Mouse (Mus musculus) forebrain, embryonic 12.5 days (tissue): ENCODE measurements around the gene Zfp981. TPM values are rescaled to one million over a fixed set of nuclear protein-coding genes. Genes with fewer than 3 reads are reported as not detected.
"Not testable (repeated sequence)": the region's sequence is repeated elsewhere in the genome, so short reads cannot be mapped to it uniquely, and the experiment has no call there.

ENCODE experiments used
- ATAC-seq: fragments of 200-750 bp; cut with Nextera tagmentation; 2 replicates; pipeline ENCODE4 v1.8.0; 2017; ENCODE audit warnings: moderate TSS enrichment; ENCODE audit not compliant: low FRiP score
- H3K27ac ChIP-seq: fragments of 300-500 bp; sonication (generic); 2 replicates; pipeline ENCODE4 v1.5.1; 2016; ENCODE audit warnings: mild to moderate bottlenecking
- H3K27me3 ChIP-seq: fragments of 300-500 bp; sonication (generic); 2 replicates; pipeline ENCODE4 v1.6.1; 2016; ENCODE audit warnings: mild to moderate bottlenecking
- H3K36me3 ChIP-seq: fragments of 300-500 bp; sonication (generic); replicated peaks from 2 replicates; pipeline ENCODE4 v1.6.1; 2016; ENCODE audit warnings: mild to moderate bottlenecking
- H3K4me1 ChIP-seq: fragments of 300-500 bp; sonication (generic); 2 replicates; pipeline ENCODE4 v1.6.1; 2016
- H3K4me2 ChIP-seq: fragments of 300-500 bp; sonication (generic); 2 replicates; pipeline ENCODE4 v1.6.1; 2016; ENCODE audit warnings: mild to moderate bottlenecking, moderate library complexity
- H3K4me3 ChIP-seq: fragments of 300-500 bp; sonication (generic); replicated peaks from 2 replicates; pipeline ENCODE4 v1.5.1; 2016; ENCODE audit warnings: mild to moderate bottlenecking
- H3K9ac ChIP-seq: fragments of 300-500 bp; sonication (generic); 2 replicates; pipeline ENCODE4 v1.6.1; 2016; ENCODE audit warnings: mild to moderate bottlenecking
- H3K9me3 ChIP-seq: fragments of 300-500 bp; sonication (generic); 2 replicates; pipeline ENCODE4 v1.6.1; 2016
- WGBS: fragments of 180-500 bp; shearing (Covaris S2); methylation state at CpG from one replicate; pipeline ENCODE4 v1.1.7; 2016; 5-methylcytosine and 5-hydroxymethylcytosine counted together
- polyA plus RNA-seq: library from polyadenylated mRNA; unstranded; fragments of >200 nt; fragmentation: Nextera tagmentation; extraction: Ambion mirVana; gene quantifications from 2 replicates; pipeline ENCODE4 v1.2.1, GENCODE M21; 2016

Gene Zfp981
- polyA plus RNA-seq, 1 experiment from 2014 or later, result 0.09 TPM

DNA sequence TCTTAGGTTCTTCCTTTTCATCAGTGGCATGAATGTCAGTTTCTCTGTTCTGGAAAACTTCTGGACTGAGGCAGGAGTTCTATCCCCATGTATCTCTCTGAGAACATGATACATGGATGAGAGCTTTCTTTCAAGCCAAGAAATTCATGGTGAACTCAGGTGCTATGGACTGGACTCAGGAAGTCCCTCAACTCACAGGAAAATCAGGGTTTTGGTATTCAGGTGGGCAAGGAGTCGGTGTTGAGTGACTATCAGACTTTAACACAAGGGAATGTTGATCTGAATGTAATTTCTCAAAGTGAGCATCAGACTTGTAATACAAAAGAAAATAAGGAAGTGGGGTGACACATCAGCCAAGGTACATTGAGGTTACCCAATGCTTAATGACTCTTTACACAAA is 9.8 kb upstream of the Zfp981 start:
- H3K27ac ChIP-seq, H3K4me2 ChIP-seq, H3K9ac ChIP-seq, H3K27me3 ChIP-seq, H3K4me1 ChIP-seq, H3K4me3 ChIP-seq, H3K36me3 ChIP-seq: not testable (repeated sequence)
- WGBS, result 88% methylated on average over 1 of the region's 1 CpGs
- H3K9me3 ChIP-seq, result peaks cover 57% of the 10 kb centered on the region
- 0 out of 2 replicates have a peak, but pooled peaks have one; percentile 27 for ATAC-seq

DNA sequence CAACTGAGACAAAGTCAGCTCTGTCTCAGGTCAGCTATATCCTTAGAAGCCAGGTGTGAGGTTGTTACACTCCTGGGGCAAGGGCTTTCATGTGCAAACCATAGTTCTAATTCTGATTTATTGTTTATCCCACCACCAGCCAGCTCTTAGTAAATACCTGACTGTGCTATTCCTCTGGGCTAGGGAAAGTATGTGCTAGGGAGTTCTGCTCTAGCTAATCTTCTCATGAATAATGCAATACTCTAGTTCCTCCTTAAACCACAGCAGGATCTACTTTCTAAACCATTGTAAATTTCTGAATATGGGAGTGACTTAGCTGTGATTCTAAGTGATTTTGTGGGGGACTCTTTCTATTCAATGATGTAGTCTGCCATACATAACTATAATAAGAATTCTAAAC is 9.4 kb upstream of the Zfp981 start:
- Histone ChIP-seq H3K27ac (no peak overlapping the region), H3K36me3 (no peaks in the 10 kb centered on the region), H3K9me3 (peaks cover 60% of the 10 kb centered on the region), H3K9ac (no peak overlapping the region), H3K4me3 (no peak overlapping the region), H3K4me1 (no peaks in the 10 kb centered on the region), H3K27me3 (no peaks in the 10 kb centered on the region), H3K4me2 (no peak overlapping the region)
- ATAC-seq, result no peak

DNA sequence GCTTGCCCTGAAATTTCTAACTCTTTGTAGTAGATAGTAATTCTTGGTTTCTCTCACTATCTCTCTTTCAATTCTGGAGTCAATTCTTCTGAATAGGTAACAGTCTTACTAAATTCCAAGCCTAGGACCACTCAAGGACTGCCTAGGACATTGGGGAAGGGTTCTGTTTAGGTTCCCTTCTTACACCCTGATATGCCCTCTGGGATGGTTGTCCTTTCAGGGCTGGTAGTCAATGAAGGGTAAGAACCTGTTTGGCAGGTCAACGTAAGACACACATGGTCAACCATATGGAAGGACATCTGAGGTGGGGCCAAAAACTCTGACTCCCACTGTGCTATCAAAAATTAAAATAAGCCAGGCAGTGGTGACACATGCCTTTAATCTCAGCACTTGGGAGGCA is 9.0 kb upstream of the Zfp981 start:
- no peak overlapping the region for H3K4me3 ChIP-seq
- ATAC-seq, result no peak
- H3K27ac ChIP-seq, result no peak overlapping the region
- H3K4me1 ChIP-seq, result no peaks in the 10 kb centered on the region
- H3K9ac ChIP-seq, result no peak overlapping the region
- WGBS, result 50% methylated on average over 1 of the region's 1 CpGs
- H3K36me3 ChIP-seq, result no peaks in the 10 kb centered on the region
- no peak overlapping the region for H3K4me2 ChIP-seq
- peaks cover 62% of the 10 kb centered on the region for H3K9me3 ChIP-seq
- no peaks in the 10 kb centered on the region for H3K27me3 ChIP-seq

DNA sequence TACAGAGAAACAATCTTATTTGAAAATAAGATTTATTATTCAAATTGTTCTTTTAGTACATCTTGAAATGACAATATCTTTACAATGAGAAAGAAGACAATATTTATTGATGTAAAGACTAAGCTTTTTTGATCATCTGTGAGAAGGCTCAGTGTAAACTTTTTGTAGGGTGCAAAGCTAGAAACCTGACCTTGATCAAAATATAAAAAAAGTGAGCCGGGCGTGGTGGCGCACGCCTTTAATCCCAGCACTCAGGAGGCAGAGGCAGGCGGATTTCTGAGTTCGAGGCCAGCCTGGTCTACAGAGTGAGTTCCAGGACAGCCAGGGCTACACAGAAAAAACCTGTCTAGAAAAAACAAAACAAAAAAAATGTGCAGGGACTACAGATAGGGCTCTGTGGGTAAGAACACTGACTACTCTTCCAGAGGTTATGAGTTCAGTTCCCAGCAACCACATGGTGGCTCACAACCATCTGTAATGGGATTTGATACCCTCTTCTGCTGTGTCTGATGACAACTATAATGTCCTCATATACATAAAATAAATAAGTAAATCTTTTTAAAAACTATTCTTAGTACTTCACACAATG is 8.4 kb upstream of the Zfp981 start:
- H3K4me3 ChIP-seq, H3K4me2 ChIP-seq, H3K9ac ChIP-seq, H3K4me1 ChIP-seq, H3K36me3 ChIP-seq, H3K27ac ChIP-seq, H3K27me3 ChIP-seq: not testable (repeated sequence)
- ATAC-seq, result peak; percentile 27; the same call in 1 of the 2 replicates
- H3K9me3 ChIP-seq, result peaks cover 62% of the 10 kb centered on the region
- 86% methylated on average over 6 of the region's 6 CpGs for WGBS

DNA sequence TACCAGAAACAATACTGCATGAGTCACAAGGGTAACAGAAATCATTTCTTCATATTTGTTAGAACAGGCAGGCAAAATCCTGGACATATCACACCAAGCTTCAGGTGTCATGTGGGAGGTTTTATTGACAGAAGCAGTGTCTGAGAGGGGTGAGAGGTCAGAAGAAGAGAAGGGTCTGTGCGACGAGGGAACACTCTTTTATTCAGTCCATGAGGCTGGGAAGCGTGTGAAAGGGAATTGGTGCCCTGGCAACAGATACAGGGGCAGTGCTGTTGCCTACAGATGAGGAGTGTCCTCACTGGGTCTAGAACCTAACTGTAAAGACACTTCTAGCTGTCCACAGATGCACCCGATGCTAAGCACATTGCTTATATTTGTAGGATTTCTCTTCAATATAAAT is 6.8 kb upstream of the Zfp981 start:
- 70% methylated on average over 4 of the region's 4 CpGs for WGBS
- H3K9me3 ChIP-seq, result peaks cover 66% of the 10 kb centered on the region
- no peak overlapping the region for H3K4me3 ChIP-seq
- H3K4me2 ChIP-seq, result no peak overlapping the region
- H3K36me3 ChIP-seq, result no peaks in the 10 kb centered on the region
- ATAC-seq, result no peak
- H3K9ac ChIP-seq, result no peak overlapping the region
- no peaks in the 10 kb centered on the region for H3K27me3 ChIP-seq
- no peaks in the 10 kb centered on the region for H3K4me1 ChIP-seq
- H3K27ac ChIP-seq, result no peak overlapping the region

DNA sequence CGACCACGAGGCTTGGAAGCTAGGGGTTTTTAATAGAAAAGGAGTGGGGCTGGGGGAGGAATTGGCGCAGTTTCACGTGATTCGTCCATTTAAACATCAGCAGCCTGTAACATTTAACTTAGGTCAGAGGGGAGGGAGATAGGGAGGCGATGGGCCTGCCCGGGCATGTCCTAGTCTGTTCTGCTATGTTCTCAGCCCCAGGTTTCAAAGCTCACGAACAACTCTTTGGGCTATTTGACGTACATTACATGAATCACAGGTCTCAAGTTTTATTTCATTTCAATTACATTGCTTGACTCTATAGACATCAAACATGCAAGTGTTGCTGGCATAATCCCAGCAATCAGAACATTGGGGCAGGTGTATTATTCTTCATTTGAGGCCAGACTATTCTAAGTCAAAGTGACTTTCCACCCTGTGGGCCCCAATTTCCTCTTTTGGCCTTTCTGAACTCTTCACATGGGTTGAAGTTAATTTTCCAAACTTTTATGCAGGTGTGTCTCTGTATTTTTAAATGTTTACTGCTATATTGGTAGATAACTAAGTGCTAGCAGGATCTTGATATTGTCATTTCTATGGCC is 4.0 kb upstream of the Zfp981 start:
- not testable (repeated sequence) for H3K9ac ChIP-seq, H3K4me1 ChIP-seq, H3K27ac ChIP-seq, H3K36me3 ChIP-seq, ATAC-seq, H3K27me3 ChIP-seq, H3K4me3 ChIP-seq, H3K4me2 ChIP-seq
- H3K9me3 ChIP-seq, result peaks cover 63% of the 10 kb centered on the region
- WGBS, result 83% methylated on average over 9 of the region's 9 CpGs

DNA sequence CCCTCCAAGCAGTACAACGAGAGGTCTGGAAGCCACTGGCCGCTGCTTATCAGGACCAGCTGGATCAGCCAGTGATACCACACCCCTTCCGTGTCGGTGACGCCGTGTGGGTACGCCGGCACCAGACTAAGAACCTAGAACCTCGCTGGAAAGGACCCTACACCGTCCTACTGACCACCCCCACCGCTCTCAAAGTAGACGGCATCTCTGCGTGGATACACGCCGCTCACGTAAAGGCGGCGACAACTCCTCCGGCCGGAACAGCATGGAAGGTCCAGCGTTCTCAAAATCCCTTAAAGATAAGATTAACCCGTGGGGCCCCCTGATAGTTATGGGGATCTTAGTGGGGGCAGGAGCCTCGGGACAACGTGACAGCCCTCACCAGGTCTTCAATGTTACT is 7.2 kb downstream of the Zfp981 start:
- H3K4me3 ChIP-seq, result not testable (repeated sequence)
- 96% methylated on average over 22 of the region's 24 CpGs for WGBS

DNA sequence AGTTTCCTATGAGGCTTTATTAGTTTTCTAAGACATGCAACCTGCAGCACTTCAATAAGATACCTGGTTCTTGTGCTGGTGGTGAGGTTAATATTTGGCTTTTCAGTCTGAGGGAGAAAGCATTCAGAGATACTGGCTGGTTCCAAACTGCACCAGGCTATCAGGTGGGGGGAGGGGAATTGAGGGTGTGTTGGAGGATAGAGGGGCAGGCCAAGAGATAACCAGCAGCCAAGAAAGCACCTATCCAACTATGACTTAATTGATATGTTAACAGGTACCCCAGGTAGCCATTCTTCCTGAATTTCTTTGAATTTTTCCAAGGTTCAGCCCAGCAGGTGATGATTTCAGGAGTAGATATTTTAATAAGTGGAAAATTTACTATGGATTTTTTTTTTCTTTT is 10.0 kb downstream of the Zfp981 start:
- not testable (repeated sequence) for H3K36me3 ChIP-seq, H3K9ac ChIP-seq, H3K4me3 ChIP-seq, H3K27me3 ChIP-seq, H3K4me2 ChIP-seq, H3K4me1 ChIP-seq, ATAC-seq, H3K27ac ChIP-seq
- H3K9me3 ChIP-seq, result peaks cover 37% of the 10 kb centered on the region

More for the DNA sequence above, 7.2 kb downstream of the Zfp981 start:
- not testable (repeated sequence) for H3K9ac ChIP-seq, H3K27ac ChIP-seq, H3K36me3 ChIP-seq, H3K4me1 ChIP-seq, H3K4me2 ChIP-seq, H3K27me3 ChIP-seq, ATAC-seq
- peaks cover 15% of the 10 kb centered on the region for H3K9me3 ChIP-seq

DNA sequence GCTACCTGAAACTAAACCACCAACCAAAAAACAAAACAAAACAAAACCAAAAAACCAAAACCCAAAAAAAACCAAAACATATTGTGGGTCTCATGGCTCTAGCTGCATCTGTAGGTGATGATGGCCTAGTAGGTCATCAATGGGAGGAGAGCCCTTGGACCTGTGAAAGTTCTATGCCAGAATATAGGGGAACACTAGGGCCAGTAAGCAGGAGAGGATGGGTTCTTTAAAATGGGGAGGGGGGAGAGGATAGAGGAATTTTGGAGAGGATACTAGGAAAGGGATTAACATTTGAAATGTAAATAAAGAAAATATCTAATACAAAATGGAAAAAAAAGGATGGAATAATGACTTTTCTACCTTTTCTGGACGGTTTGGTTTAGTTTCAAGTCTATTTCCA is 14.6 kb downstream of the Zfp981 start:
- Histone ChIP-seq H3K9ac (no peak overlapping the region), H3K36me3 (no peaks in the 10 kb centered on the region), H3K9me3 (peaks cover 72% of the 10 kb centered on the region), H3K4me1 (no peaks in the 10 kb centered on the region), H3K4me2 (no peak overlapping the region), H3K27me3 (no peaks in the 10 kb centered on the region), H3K27ac (no peak overlapping the region), H3K4me3 (no peak overlapping the region)
- no peak for ATAC-seq
- 65% methylated on average over 1 of the region's 1 CpGs for WGBS

DNA sequence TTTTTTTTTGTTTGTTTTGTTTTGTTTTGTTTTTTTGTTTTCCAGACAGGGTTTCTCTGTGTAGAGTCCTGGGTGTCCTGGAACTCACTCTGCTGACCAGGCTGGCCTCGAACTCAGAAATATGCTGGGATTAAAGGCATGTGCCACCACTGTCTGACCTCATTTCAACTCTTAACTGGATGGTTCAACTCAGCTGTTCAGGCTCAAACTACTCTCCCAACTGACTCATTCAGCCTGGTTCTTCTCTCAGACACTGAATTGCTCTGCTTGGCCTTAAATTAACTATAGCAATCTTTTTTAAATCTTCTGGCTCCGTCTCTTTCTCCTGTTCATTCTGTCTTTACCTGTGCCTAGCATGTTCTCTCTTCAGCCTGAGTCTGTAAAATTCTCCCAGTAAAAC is 15.3 kb downstream of the Zfp981 start:
- H3K4me3 ChIP-seq, H3K9ac ChIP-seq, ATAC-seq, H3K36me3 ChIP-seq, H3K4me2 ChIP-seq, H3K27ac ChIP-seq, H3K4me1 ChIP-seq, H3K27me3 ChIP-seq: not testable (repeated sequence)
- WGBS, result 72% methylated on average over 2 of the region's 2 CpGs
- peaks cover 74% of the 10 kb centered on the region for H3K9me3 ChIP-seq

DNA sequence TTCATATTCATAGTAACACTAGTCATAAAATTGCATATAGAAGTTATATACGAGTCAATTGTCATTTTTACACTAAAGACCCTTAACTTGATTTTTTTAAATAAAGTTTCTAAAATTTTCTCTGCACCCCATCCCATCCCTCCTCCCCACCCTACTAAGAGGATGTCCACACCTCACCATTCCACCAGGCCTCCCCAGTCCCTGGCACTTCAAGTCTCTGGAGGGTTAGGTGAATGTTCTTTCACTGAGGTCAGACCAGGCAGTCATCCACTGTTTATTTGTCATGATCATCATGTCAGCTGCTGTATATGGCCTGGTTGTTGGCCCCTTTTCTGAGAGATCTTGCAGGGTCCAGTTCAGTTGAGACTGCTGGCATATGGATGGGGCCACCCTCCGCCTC is 18.9 kb downstream of the Zfp981 start:
- Histone ChIP-seq H3K9ac (no peak overlapping the region), H3K36me3 (no peaks in the 10 kb centered on the region), H3K4me3 (no peak overlapping the region), H3K27me3 (no peaks in the 10 kb centered on the region), H3K9me3 (peaks cover 83% of the 10 kb centered on the region), H3K4me2 (no peak overlapping the region), H3K4me1 (no peaks in the 10 kb centered on the region), H3K27ac (no peak overlapping the region)
- no peak for ATAC-seq
- WGBS, result 86% methylated on average over 2 of the region's 2 CpGs

DNA sequence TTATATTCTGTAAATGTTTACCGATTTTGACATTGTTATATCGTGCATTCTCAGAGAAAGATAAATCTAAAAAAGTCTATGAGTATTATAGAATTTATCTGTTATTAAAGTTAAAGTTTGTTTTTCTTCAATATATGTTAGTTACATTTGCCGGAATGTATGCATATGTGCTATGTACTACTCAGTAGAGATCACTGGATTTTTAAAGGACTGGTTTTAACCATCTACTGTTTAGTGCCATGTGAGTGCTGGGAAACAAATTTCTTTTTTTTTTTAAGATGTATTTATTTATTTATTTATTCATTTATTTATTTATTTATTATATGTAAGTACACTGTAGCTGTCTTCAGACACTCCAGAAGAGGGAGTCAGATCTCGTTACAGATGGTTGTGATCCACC is 32.7 kb downstream of the Zfp981 start:
- 83% methylated on average over 4 of the region's 4 CpGs for WGBS
- no peak overlapping the region for H3K4me3 ChIP-seq
- H3K36me3 ChIP-seq, result no peaks in the 10 kb centered on the region
- no peaks in the 10 kb centered on the region for H3K4me1 ChIP-seq
- H3K27ac ChIP-seq, result no peak overlapping the region
- no peak overlapping the region for H3K4me2 ChIP-seq
- H3K9me3 ChIP-seq, result peaks cover 63% of the 10 kb centered on the region
- no peak overlapping the region for H3K9ac ChIP-seq
- ATAC-seq, result no peak
- no peaks in the 10 kb centered on the region for H3K27me3 ChIP-seq

DNA sequence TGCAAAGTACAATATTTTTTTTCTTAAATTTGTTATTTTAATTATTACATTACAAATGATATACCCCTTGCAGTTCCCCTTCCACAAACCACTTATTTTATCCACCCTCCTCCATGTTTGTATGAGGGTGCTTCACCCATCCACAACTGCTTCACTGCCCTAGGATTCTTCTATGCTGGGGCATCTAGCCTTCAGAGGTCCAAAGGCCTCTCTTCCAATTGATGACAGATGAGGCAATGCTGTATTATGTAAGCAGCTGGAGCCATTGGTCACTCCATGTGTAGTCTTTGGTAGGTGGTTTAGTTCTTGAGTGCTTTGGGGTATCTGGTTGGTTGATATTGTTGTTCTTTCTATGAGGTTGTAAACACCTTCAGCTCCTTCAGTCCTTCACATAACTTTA is 34.1 kb downstream of the Zfp981 start:
- peaks cover 61% of the 10 kb centered on the region for H3K9me3 ChIP-seq
- H3K4me2 ChIP-seq, result no peak overlapping the region

More for the DNA sequence above, 34.1 kb downstream of the Zfp981 start:
- H3K9ac ChIP-seq, result no peak overlapping the region
- ATAC-seq, result peak; percentile 49
- no peaks in the 10 kb centered on the region for H3K27me3 ChIP-seq
- H3K4me1 ChIP-seq, result no peaks in the 10 kb centered on the region
- no peak overlapping the region for H3K4me3 ChIP-seq
- H3K27ac ChIP-seq, result no peak overlapping the region
- no peaks in the 10 kb centered on the region for H3K36me3 ChIP-seq
